Mouse (Mus musculus) myocyte (in vitro differentiated cells): ENCODE results near the gene Zc3h12b. TPM values are rescaled to one million over a fixed set of nuclear protein-coding genes. Genes with fewer than 3 reads are reported as not detected.
"Not testable (repeated sequence)": the region's sequence is repeated elsewhere in the genome, so short reads cannot be mapped to it uniquely, and the experiment has no call there.

ENCODE experiments used
- H3K27me3 ChIP-seq: one replicate; pipeline ENCODE4 v1.6.1; 2011; ENCODE audit not compliant: control insufficient read depth, insufficient read depth, insufficient read length
- H3K36me3 ChIP-seq: one replicate; pipeline ENCODE4 v1.6.1; 2011; ENCODE audit not compliant: control insufficient read depth, insufficient read depth
- H3K4me2 ChIP-seq: one replicate; pipeline ENCODE4 v1.6.1; 2011; ENCODE audit warnings: low read depth, control low read depth
- H3K4me3 ChIP-seq: one replicate; pipeline ENCODE4 v1.5.1; 2011; ENCODE audit warnings: mild to moderate bottlenecking, control low read depth, moderate library complexity
- H3K79me2 ChIP-seq: one replicate; pipeline ENCODE4 v1.6.1; 2011; ENCODE audit not compliant: control insufficient read depth, insufficient read depth
- H3ac ChIP-seq: one replicate; pipeline ENCODE4 v1.6.1; 2011; ENCODE audit not compliant: control insufficient read depth, insufficient read length
- CEBPB ChIP-seq: IDR thresholded peaks from 2 replicates; pipeline ENCODE4 v1.6.1; 2011; ENCODE audit warnings: mild to moderate bottlenecking, moderate library complexity; ENCODE audit not compliant: poor library complexity, insufficient read depth, severe bottlenecking
- E2F4 ChIP-seq: IDR thresholded peaks from one replicate; pipeline ENCODE4 v1.6.1; 2011; ENCODE audit warnings: mild to moderate bottlenecking, control low read depth, moderate library complexity; ENCODE audit not compliant: insufficient read depth
- MAX ChIP-seq: IDR thresholded peaks from one replicate; pipeline ENCODE4 v1.6.1; 2011; ENCODE audit warnings: low read depth, mild to moderate bottlenecking, control low read depth
- MYOD1 ChIP-seq, 3 experiments: IDR thresholded peaks; one replicate each; pipeline ENCODE4 v1.6.1; 2011; ENCODE audit warnings: control low read depth in 2 of 3, low read depth in 2 of 3, mild to moderate bottlenecking in 2 of 3, moderate library complexity in 1 of 3; ENCODE audit not compliant: insufficient read length in 2 of 3, control insufficient read depth in 1 of 3
- MYOG ChIP-seq, 3 experiments: IDR thresholded peaks; one replicate each; pipeline ENCODE4 v1.6.1; 2011; ENCODE audit warnings: control low read depth in 2 of 3, low read depth in 2 of 3, mild to moderate bottlenecking in 2 of 3; ENCODE audit not compliant: insufficient read length in 2 of 3, control insufficient read depth in 1 of 3, insufficient read depth in 1 of 3
- POLR2A ChIP-seq: IDR thresholded peaks from one replicate; pipeline ENCODE4 v1.6.1; 2011; ENCODE audit warnings: low read depth, mild to moderate bottlenecking, control low read depth, moderate library complexity; ENCODE audit not compliant: insufficient read length
- POLR2AphosphoS2 ChIP-seq: IDR thresholded peaks from one replicate; pipeline ENCODE4 v1.6.1; 2011; ENCODE audit warnings: low read depth, control low read depth; ENCODE audit not compliant: insufficient read length
- REST ChIP-seq: IDR thresholded peaks from one replicate; pipeline ENCODE4 v1.6.1; 2011; ENCODE audit warnings: mild to moderate bottlenecking, control low read depth, moderate library complexity; ENCODE audit not compliant: insufficient read depth, insufficient read length
- SRF ChIP-seq: IDR thresholded peaks from one replicate; pipeline ENCODE4 v1.6.1; 2011; ENCODE audit warnings: low read depth; ENCODE audit not compliant: control insufficient read depth, insufficient read length
- TCF12 ChIP-seq: IDR thresholded peaks from one replicate; pipeline ENCODE4 v1.6.1; 2011; ENCODE audit warnings: mild to moderate bottlenecking, control low read depth; ENCODE audit not compliant: poor library complexity, insufficient read depth, severe bottlenecking
- TCF3 ChIP-seq: IDR thresholded peaks from one replicate; pipeline ENCODE4 v1.6.1; 2011; ENCODE audit warnings: low read depth, control low read depth; ENCODE audit not compliant: insufficient read length
- USF1 ChIP-seq: IDR thresholded peaks from one replicate; pipeline ENCODE4 v1.6.1; 2011; ENCODE audit warnings: low read depth, mild to moderate bottlenecking, control low read depth, moderate library complexity
- polyA plus RNA-seq: library from polyadenylated mRNA; unstranded; fragments of >200 nt; fragmentation: generic; extraction: Trizol; gene quantifications from one replicate; pipeline ENCODE4 v1.2.1, GENCODE M21; 2012; ENCODE audit warnings: missing spikeins

The Zc3h12b gene
- polyA plus RNA-seq, 1 experiment, result 0.54 TPM

DNA sequence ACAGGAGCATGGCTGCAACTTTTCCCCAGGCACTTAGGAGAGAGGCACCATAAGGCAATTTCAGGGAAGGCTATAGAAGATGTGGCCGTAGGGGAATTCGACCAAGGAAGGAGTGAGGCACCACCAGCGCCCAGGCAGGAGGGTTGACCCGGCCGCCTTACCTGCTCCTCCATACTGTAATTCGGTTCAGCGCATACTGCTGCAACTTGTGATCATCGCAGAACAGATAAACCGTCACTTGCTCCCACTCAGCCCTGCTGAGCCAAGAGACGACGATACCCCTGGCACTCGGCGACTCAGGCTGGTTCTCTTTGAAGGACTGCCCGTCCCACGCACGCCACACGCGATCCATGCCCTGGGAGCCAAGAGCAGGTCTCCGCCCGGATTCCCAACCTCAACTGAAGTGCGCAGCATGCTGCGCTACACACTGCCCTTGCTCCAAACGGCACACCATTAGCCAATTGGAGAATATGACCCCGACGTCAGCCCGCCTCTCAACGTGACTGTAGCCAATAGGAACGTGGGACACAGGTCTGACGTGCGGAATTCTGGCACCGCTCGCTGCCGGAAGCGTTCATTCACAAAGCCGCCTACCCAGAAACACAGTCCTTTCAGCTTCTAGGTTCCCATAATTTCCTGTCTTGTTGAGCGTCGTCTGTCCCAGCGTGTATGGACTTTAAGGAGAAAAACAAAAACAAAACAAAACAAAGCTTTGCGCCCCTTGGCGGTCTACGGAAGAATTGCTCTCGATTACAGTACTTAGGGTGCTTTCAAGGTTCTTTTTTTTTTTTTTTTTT lies 245.2 kb downstream of the Zc3h12b start, which contains the start of gene Las1l:
TSS of gene Las1l (minus strand) at position 466 of the 797 bp plus-strand sequence.
- TF ChIP-seq MAX (no peak), POLR2A (peak; percentile 90), E2F4 (no peak), MYOD1 (IDR thresholded peaks at IDR 0.05; ENCODE audit: control insufficient read depth in 1 of 3, insufficient read length in 2 of 3, low read depth in 2 of 3) (peak in 1 of 3 experiments; percentile 13), MYOG (IDR thresholded peaks at IDR 0.05; ENCODE audit: control insufficient read depth in 1 of 3, insufficient read depth in 1 of 3, insufficient read length in 2 of 3, low read depth in 2 of 3) (no peak), POLR2AphosphoS2 (peak; percentile 94), REST (peak; percentile 15)
- Histone ChIP-seq H3K79me2 (peaks cover 10% of the 10 kb centered on the region), H3K36me3 (no peaks in the 10 kb centered on the region), H3K4me2 (peak within 1 kb of the TSS; percentile 67), H3ac (peak within 1 kb of the TSS; percentile 7), H3K4me3 (peak within 1 kb of the TSS; percentile 58), H3K27me3 (no peaks in the 10 kb centered on the region)

DNA sequence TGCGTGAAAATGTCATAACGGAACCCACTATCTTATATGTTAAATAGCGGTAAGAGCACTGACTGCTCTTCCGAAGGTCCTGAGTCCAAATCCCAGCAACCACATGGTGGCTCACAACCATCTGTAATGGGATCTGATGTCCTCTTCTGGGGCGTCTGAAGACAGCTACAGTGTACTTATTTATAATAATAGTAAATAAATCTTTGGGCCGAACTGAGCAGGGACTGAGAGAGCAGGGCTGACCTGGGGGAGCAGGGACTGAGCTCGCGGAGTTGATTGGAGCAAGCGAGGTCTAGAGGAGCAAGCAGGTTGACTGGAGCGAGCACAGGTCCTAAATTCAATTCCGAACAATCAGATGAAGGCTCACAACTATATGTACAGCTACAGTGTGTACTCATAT lies 246.0 kb downstream of the Zc3h12b start:
- Histone ChIP-seq H3K4me3 (peak overlapping the region; percentile 58), H3K4me2 (peak overlapping the region; percentile 64)
- H3K79me2 ChIP-seq, H3K27me3 ChIP-seq, H3ac ChIP-seq, H3K36me3 ChIP-seq: not testable (repeated sequence)

DNA sequence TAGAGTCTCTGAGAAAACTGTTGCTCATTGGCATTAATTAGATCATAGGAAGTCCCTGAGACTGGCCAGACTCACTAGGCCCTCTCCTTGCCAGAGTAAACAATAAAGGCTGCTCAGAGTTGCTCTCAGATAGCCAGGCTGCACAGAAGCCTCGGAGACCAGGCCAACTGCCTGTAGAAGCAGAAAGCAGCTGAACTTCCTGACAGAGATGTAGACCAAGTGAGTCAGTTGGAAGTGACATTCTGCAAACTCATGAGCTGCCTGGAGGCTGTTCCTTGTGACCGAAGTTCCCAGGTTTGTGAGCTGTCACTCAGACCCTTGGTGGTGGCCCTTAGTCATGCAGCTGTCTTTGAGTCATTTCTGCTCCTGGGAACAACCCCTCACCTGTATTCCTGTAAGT lies 251.9 kb downstream of the Zc3h12b start:
- Histone ChIP-seq H3K79me2 (no peaks in the 10 kb centered on the region), H3K27me3 (no peaks in the 10 kb centered on the region), H3K4me2 (no peak overlapping the region), H3ac (no peak overlapping the region), H3K36me3 (no peaks in the 10 kb centered on the region), H3K4me3 (no peak overlapping the region)
- TF ChIP-seq MYOG (IDR thresholded peaks at IDR 0.05; ENCODE audit: control insufficient read depth in 1 of 3, insufficient read depth in 1 of 3, insufficient read length in 2 of 3, low read depth in 2 of 3) (no peak), E2F4 (no peak), MYOD1 (IDR thresholded peaks at IDR 0.05; ENCODE audit: control insufficient read depth in 1 of 3, insufficient read length in 2 of 3, low read depth in 2 of 3) (no peak), POLR2A (no peak), TCF3 (no peak), REST (no peak), TCF12 (no peak), SRF (no peak), USF1 (no peak), MAX (no peak), CEBPB (no peak), POLR2AphosphoS2 (no peak)

DNA sequence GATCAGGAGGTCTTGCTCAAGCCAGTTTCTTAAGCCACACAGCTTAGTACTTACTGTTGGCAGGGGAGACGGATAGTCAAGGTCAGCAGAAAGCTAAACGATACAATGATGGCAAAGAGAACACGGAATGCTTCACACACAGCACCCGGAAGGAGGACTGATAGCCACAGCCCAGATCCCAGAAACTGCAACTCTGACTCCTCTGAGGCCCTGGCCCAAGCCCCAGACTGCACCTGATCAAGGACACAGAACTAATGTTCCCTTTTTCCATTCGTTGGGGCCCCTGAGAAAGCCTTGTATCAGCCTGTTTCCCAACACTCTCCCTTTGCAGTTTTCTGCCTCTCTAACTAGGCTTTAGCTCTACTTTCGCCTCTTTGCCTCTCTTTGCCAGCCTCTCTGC lies 253.6 kb downstream of the Zc3h12b start:
- Histone ChIP-seq H3K36me3 (no peaks in the 10 kb centered on the region), H3K4me2 (no peak overlapping the region), H3ac (no peak overlapping the region), H3K79me2 (no peaks in the 10 kb centered on the region), H3K27me3 (no peaks in the 10 kb centered on the region), H3K4me3 (no peak overlapping the region)
- TF ChIP-seq SRF, result no peak
- no peak for TF ChIP-seq MAX
- TF ChIP-seq USF1, result no peak
- TF ChIP-seq REST, result no peak
- no peak for TF ChIP-seq MYOD1 (IDR thresholded peaks at IDR 0.05; ENCODE audit: control insufficient read depth in 1 of 3, insufficient read length in 2 of 3, low read depth in 2 of 3)
- no peak for TF ChIP-seq TCF3
- no peak for TF ChIP-seq POLR2AphosphoS2
- no peak for TF ChIP-seq TCF12
- TF ChIP-seq POLR2A, result no peak
- no peak for TF ChIP-seq CEBPB
- TF ChIP-seq MYOG (IDR thresholded peaks at IDR 0.05; ENCODE audit: control insufficient read depth in 1 of 3, insufficient read depth in 1 of 3, insufficient read length in 2 of 3, low read depth in 2 of 3), result no peak
- no peak for TF ChIP-seq E2F4
